Mouse (Mus musculus) hindbrain, embryonic 14.5 days (tissue): Measurements from ENCODE around the gene Impg2. TPM values are rescaled to one million over a fixed set of nuclear protein-coding genes. Genes with fewer than 3 reads are reported as not detected.

Experiments used
- ATAC-seq: fragments of 200-750 bp; cut with Nextera tagmentation; 2 replicates; pipeline ENCODE4 v1.8.0; 2017; ENCODE audit warnings: moderate number of reproducible peaks, mild to moderate bottlenecking, moderate TSS enrichment, moderate library complexity; ENCODE audit not compliant: low FRiP score
- DNase-seq: peaks from one replicate; pipeline ENCODE4 v3.0.0-alpha.2; 2015; ENCODE audit warnings: low spot score
- H3K27ac ChIP-seq: fragments of 300-500 bp; sonication (generic); 2 replicates; pipeline ENCODE4 v1.5.1; 2014; ENCODE audit warnings: mild to moderate bottlenecking, moderate library complexity
- H3K27me3 ChIP-seq: fragments of 300-500 bp; sonication (generic); 2 replicates; pipeline ENCODE4 v1.6.1; 2014; ENCODE audit warnings: mild to moderate bottlenecking, low read length, mixed read lengths; ENCODE audit not compliant: control insufficient read depth, insufficient read depth
- H3K36me3 ChIP-seq: fragments of 300-500 bp; sonication (generic); replicated peaks from 2 replicates; pipeline ENCODE4 v1.6.1; 2014; ENCODE audit not compliant: control insufficient read depth, insufficient read depth
- H3K4me1 ChIP-seq: fragments of 300-500 bp; sonication (generic); replicated peaks from 2 replicates; pipeline ENCODE4 v1.6.1; 2014; ENCODE audit warnings: antibody characterized with exemption, low read length, mixed read lengths; ENCODE audit not compliant: control insufficient read depth, insufficient read depth
- H3K4me2 ChIP-seq: fragments of 300-500 bp; sonication (generic); replicated peaks from 2 replicates; pipeline ENCODE4 v1.6.1; 2014; ENCODE audit warnings: mild to moderate bottlenecking, moderate library complexity
- H3K4me3 ChIP-seq: fragments of 300-500 bp; sonication (generic); replicated peaks from 2 replicates; pipeline ENCODE4 v1.5.1; 2014; ENCODE audit warnings: mild to moderate bottlenecking, low read length
- H3K9ac ChIP-seq: fragments of 300-500 bp; sonication (generic); 2 replicates; pipeline ENCODE4 v1.6.1; 2014
- H3K9me3 ChIP-seq: fragments of 300-500 bp; sonication (generic); 2 replicates; pipeline ENCODE4 v1.6.1; 2016; ENCODE audit warnings: low read length; ENCODE audit not compliant: control insufficient read depth
- WGBS: fragments of 180-500 bp; shearing (Covaris S2); extraction: QIAGEN DNeasy Blood & Tissue Kit; methylation state at CpG from one replicate; pipeline ENCODE4 v1.1.7; 2014; 5-methylcytosine and 5-hydroxymethylcytosine counted together
- polyA plus RNA-seq: library from polyadenylated mRNA; unstranded; fragments of >200 nt; fragmentation: Nextera tagmentation; extraction: Ambion mirVana; gene quantifications from 2 replicates; pipeline ENCODE4 v1.2.1, GENCODE M21; 2014

Gene Impg2
- polyA plus RNA-seq, 1 experiment from 2014 or later, result 0.58 TPM

DNA sequence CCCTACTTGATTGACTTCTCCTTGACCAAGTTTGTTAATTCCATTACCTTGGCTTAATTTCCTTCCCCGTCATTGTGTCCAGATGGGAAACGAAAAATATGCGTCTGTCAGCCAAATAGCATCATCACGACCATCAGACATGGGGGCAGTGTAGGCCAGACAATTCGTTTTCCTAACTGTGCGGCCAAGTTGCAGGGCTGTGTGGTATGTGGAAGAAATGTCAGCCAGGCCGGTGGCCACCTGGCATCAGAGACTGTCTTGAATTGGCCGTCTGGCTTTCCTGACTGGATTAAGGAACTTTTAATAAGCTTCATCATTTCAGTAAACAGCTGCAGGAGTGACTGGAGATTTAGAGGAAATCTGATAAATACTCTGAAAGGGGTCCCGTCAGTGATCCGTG is 28.6 kb downstream of the Impg2 start:
- no peaks in the 10 kb centered on the region for H3K27me3 ChIP-seq
- H3K9me3 ChIP-seq, result no peaks in the 10 kb centered on the region
- H3K4me3 ChIP-seq, result no peak overlapping the region
- peaks cover 9% of the 10 kb centered on the region; the same call in 1 of the 2 replicates for H3K36me3 ChIP-seq
- no peak overlapping the region for H3K4me2 ChIP-seq
- 84% methylated on average over 10 of the region's 10 CpGs for WGBS
- DNase-seq (no peak), ATAC-seq (no peak)
- no peaks in the 10 kb centered on the region for H3K4me1 ChIP-seq
- H3K9ac ChIP-seq, result no peak overlapping the region
- H3K27ac ChIP-seq, result no peak overlapping the region

DNA sequence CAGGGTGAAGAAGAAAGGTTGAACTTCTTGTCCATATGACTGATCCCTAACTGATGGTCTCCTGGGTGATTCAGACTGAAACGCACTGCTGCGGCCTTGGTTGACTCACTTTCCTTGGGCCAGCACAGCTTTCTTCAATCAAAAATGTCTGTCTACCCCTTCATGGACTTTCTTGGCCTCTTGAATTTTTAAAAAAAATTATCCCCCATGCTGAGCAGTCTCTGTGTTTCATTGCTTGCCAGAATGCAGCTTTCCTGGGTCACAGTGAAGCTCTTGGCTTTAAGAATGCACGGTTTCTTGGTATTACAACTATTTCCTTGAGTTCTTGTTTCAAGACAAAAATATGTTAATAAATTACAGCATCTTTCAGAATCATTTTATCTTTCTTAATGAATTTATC is 41.9 kb downstream of the Impg2 start:
- no peak for DNase-seq
- Histone ChIP-seq H3K9ac (no peak overlapping the region), H3K27ac (no peak overlapping the region), H3K4me3 (no peak overlapping the region), H3K4me2 (no peak overlapping the region), H3K27me3 (no peaks in the 10 kb centered on the region), H3K36me3 (no peaks in the 10 kb centered on the region), H3K9me3 (no peaks in the 10 kb centered on the region), H3K4me1 (no peaks in the 10 kb centered on the region)
- no peak for ATAC-seq
- 95% methylated on average over 3 of the region's 3 CpGs for WGBS

- DNase-seq (no peak), ATAC-seq (no peak)
- Histone ChIP-seq H3K36me3 (0 out of 2 replicates have a peak, but pooled peaks cover 2% of the 10 kb centered on the region), H3K4me1 (no peaks in the 10 kb centered on the region), H3K4me3 (no peak overlapping the region), H3K27ac (no peak overlapping the region), H3K9me3 (no peaks in the 10 kb centered on the region), H3K4me2 (no peak overlapping the region), H3K27me3 (no peaks in the 10 kb centered on the region), H3K9ac (no peak overlapping the region)
- 96% methylated on average over 1 of the region's 1 CpGs for WGBS
These were observed 69.8 kb downstream of the Impg2 start for GRCm38 (mm10) chr16:56273917-56274316.

DNA sequence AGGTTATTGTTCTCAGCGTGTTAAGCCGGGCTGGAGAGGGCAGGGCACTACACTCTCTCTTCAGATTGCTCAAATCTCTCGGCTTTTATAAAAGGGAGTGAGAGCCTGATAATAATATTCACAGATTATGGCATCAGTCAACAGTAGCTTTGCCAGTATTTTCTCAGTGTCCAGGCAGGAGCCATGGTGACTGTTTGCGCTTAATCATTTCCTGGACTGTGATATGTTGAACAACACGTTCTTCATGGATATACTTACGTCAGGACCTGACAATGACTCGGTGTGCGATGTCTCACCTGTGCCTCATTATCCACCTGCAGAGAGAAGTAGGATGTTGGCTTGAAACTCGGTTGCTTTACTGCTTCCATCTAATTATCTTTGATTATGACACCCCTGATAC is 74.9 kb downstream of the Impg2 start:
- ATAC-seq (no peak), DNase-seq (no peak)
- Histone ChIP-seq H3K27ac (no peak overlapping the region), H3K27me3 (no peaks in the 10 kb centered on the region), H3K4me2 (no peak overlapping the region), H3K36me3 (no peaks in the 10 kb centered on the region), H3K4me3 (no peak overlapping the region), H3K9ac (no peak overlapping the region), H3K9me3 (no peaks in the 10 kb centered on the region), H3K4me1 (no peaks in the 10 kb centered on the region)
- 87% methylated on average over 9 of the region's 9 CpGs for WGBS

GRCm38 (mm10) chr16:56279752-56280151 is 75.6 kb downstream of the Impg2 start:
- no peak for DNase-seq
- ATAC-seq, result no peak
- H3K9me3 ChIP-seq, result no peaks in the 10 kb centered on the region
- H3K36me3 ChIP-seq, result no peaks in the 10 kb centered on the region
- no peaks in the 10 kb centered on the region for H3K27me3 ChIP-seq
- H3K9ac ChIP-seq, result no peak overlapping the region
- no peak overlapping the region for H3K4me2 ChIP-seq
- no peak overlapping the region for H3K4me3 ChIP-seq
- no peak overlapping the region for H3K27ac ChIP-seq
- H3K4me1 ChIP-seq, result no peaks in the 10 kb centered on the region

DNA sequence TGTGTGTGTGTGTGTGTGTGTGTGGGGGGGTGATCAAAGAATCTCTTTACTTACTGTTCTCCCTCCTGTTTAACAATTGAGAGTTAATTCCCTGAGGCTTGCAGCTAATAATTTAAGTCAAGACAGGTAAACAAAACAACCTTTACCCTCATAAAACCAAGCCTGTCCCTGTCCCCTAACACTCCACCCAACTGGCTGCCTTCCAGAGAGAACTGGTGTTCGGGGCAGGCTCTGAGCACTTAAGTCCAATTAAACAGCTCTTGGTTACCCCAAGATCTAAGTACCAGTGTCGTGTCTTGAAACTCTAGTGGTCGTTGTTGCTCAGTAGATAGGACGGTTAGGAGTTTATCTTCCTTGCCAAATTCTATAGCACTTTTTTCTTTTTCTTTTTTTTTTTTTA is 77.2 kb downstream of the Impg2 start:
- ATAC-seq (no peak), DNase-seq (no peak)
- WGBS, result 94% methylated on average over 4 of the region's 4 CpGs
- Histone ChIP-seq H3K27me3 (no peaks in the 10 kb centered on the region), H3K4me1 (no peaks in the 10 kb centered on the region), H3K36me3 (no peaks in the 10 kb centered on the region), H3K9ac (no peak overlapping the region), H3K27ac (no peak overlapping the region), H3K9me3 (no peaks in the 10 kb centered on the region), H3K4me3 (no peak overlapping the region), H3K4me2 (no peak overlapping the region)

- Histone ChIP-seq H3K9ac (no peak overlapping the region), H3K4me2 (no peak overlapping the region), H3K27me3 (no peaks in the 10 kb centered on the region), H3K9me3 (no peaks in the 10 kb centered on the region), H3K4me3 (no peak overlapping the region), H3K4me1 (no peaks in the 10 kb centered on the region), H3K27ac (no peak overlapping the region), H3K36me3 (no peaks in the 10 kb centered on the region)
- no peak for ATAC-seq
- no peak for DNase-seq
- WGBS, result 83% methylated on average over 1 of the region's 1 CpGs
These were observed 79.2 kb downstream of the Impg2 start for GRCm38 (mm10) chr16:56283330-56283729.

- Histone ChIP-seq H3K4me2 (no peak overlapping the region), H3K36me3 (no peaks in the 10 kb centered on the region), H3K4me1 (no peaks in the 10 kb centered on the region), H3K9ac (no peak overlapping the region), H3K27ac (no peak overlapping the region), H3K9me3 (no peaks in the 10 kb centered on the region), H3K27me3 (no peaks in the 10 kb centered on the region), H3K4me3 (no peak overlapping the region)
- ATAC-seq (no peak), DNase-seq (no peak)
- WGBS, result 90% methylated on average over 1 of the region's 1 CpGs
These were observed 79.8 kb downstream of the Impg2 start for GRCm38 (mm10) chr16:56283873-56284272.

- no peak for DNase-seq
These were observed 82.0 kb downstream of the Impg2 start for GRCm38 (mm10) chr16:56286076-56286475.

GRCm38 (mm10) chr16:56286977-56287376 is 82.9 kb downstream of the Impg2 start:
- Histone ChIP-seq H3K36me3 (no peaks in the 10 kb centered on the region), H3K4me1 (no peaks in the 10 kb centered on the region), H3K4me3 (no peak overlapping the region), H3K27ac (no peak overlapping the region), H3K27me3 (no peaks in the 10 kb centered on the region), H3K9ac (no peak overlapping the region), H3K4me2 (no peak overlapping the region), H3K9me3 (no peaks in the 10 kb centered on the region)
- WGBS, result 98% methylated on average over 2 of the region's 2 CpGs
- DNase-seq, result no peak
- no peak for ATAC-seq

More at GRCm38 (mm10) chr16:56286076-56286475, 82.0 kb downstream of the Impg2 start:
- 82% methylated on average over 5 of the region's 5 CpGs for WGBS
- Histone ChIP-seq H3K9ac (no peak overlapping the region), H3K27me3 (no peaks in the 10 kb centered on the region), H3K36me3 (no peaks in the 10 kb centered on the region), H3K27ac (no peak overlapping the region), H3K4me1 (no peaks in the 10 kb centered on the region), H3K9me3 (no peaks in the 10 kb centered on the region), H3K4me2 (no peak overlapping the region), H3K4me3 (no peak overlapping the region)
- no peak for ATAC-seq
